Mouse (Mus musculus) ES-E14 (cell line): ENCODE data around the gene Slc6a19. TPM values are rescaled to one million over a fixed set of nuclear protein-coding genes. Genes with fewer than 3 reads are reported as not detected.

ENCODE experiments used
- DNase-seq: peaks from one replicate; pipeline ENCODE4 v3.0.0-alpha.2; 2013; ENCODE audit warnings: low read depth, low spot score
- H3K27ac ChIP-seq: 2 replicates; pipeline ENCODE4 v1.5.1; 2012; ENCODE audit warnings: low read depth, mild to moderate bottlenecking, low read length, moderate library complexity, mixed read lengths; ENCODE audit not compliant: poor library complexity, insufficient read depth, severe bottlenecking
- H3K36me3 ChIP-seq: 2 replicates; pipeline ENCODE4 v1.6.1; 2012; ENCODE audit warnings: mild to moderate bottlenecking, low read length, moderate library complexity, mixed read lengths; ENCODE audit not compliant: control insufficient read depth, poor library complexity, insufficient read depth, severe bottlenecking
- H3K4me1 ChIP-seq, 2 experiments: fragments of 150-350 bp in 1 of 2; sonication (generic) in 1 of 2; 2 replicates each; pipeline ENCODE4 v1.6.1; 2012; ENCODE audit warnings: low read length in 2 of 2, mild to moderate bottlenecking in 1 of 2, mixed read lengths in 1 of 2; ENCODE audit not compliant: control insufficient read depth in 2 of 2, insufficient read depth in 2 of 2, poor library complexity in 1 of 2
- H3K4me3 ChIP-seq, 2 experiments: fragments of 150-350 bp in 1 of 2; sonication (generic) in 1 of 2; 2 replicates each; pipeline ENCODE4 v1.5.1; 2012; ENCODE audit warnings: low read length in 2 of 2, low read depth in 1 of 2, mild to moderate bottlenecking in 1 of 2, mixed read lengths in 1 of 2; ENCODE audit not compliant: insufficient read depth in 1 of 2, poor library complexity in 1 of 2, severe bottlenecking in 1 of 2
- H3K9ac ChIP-seq: 2 replicates; pipeline ENCODE4 v1.6.1; 2012; ENCODE audit warnings: low read depth, mild to moderate bottlenecking, low read length, mixed read lengths; ENCODE audit not compliant: poor library complexity, insufficient read depth, severe bottlenecking
- H3K9me3 ChIP-seq: fragments of 150-350 bp; sonication (generic); 2 replicates; pipeline ENCODE4 v1.6.1; 2012; ENCODE audit warnings: low read depth, mild to moderate bottlenecking, low read length; ENCODE audit not compliant: control insufficient read depth, insufficient read depth
- CHD2 ChIP-seq: IDR thresholded peaks from 2 replicates; pipeline ENCODE4 v1.6.1; 2014; ENCODE audit warnings: mild to moderate bottlenecking, low read depth, low read length, inconsistent platforms
- HCFC1 ChIP-seq: IDR thresholded peaks from 2 replicates; pipeline ENCODE4 v1.6.1; 2012; ENCODE audit warnings: low read length, inconsistent platforms, borderline replicate concordance; ENCODE audit not compliant: insufficient read depth
- MAFK ChIP-seq: IDR thresholded peaks from 2 replicates; pipeline ENCODE4 v1.6.1; 2014; ENCODE audit warnings: mild to moderate bottlenecking, low read depth, low read length, inconsistent platforms; ENCODE audit not compliant: insufficient read depth
- ZC3H11A ChIP-seq: IDR thresholded peaks from 2 replicates; pipeline ENCODE4 v1.6.1; 2012; ENCODE audit warnings: low read depth, mild to moderate bottlenecking, inconsistent platforms, low read length, borderline replicate concordance
- ZNF384 ChIP-seq: IDR thresholded peaks from 2 replicates; pipeline ENCODE4 v1.6.1; 2012; ENCODE audit warnings: low read depth, low read length, inconsistent platforms
- in situ Hi-C, 2 experiments: fragments of 600-800 bp; cut with MboI; formaldehyde crosslinking; loops; one replicate each; pipeline ENCODE4 v1.15.1; 2025; ENCODE audit warnings: low sequenced_read_pairs in 2 of 2, inconsistent platforms in 1 of 2; ENCODE audit not compliant: unreplicated experiment in 2 of 2
- total RNA-seq: library from RNA; depleted of rRNA; stranded (reverse); fragments of 300-350 nt; gene quantifications from 2 replicates; pipeline ENCODE4 v1.2.3, GENCODE M21; 2012

Gene Slc6a19
- total RNA-seq, 1 experiment = 0.09 TPM

DNA sequence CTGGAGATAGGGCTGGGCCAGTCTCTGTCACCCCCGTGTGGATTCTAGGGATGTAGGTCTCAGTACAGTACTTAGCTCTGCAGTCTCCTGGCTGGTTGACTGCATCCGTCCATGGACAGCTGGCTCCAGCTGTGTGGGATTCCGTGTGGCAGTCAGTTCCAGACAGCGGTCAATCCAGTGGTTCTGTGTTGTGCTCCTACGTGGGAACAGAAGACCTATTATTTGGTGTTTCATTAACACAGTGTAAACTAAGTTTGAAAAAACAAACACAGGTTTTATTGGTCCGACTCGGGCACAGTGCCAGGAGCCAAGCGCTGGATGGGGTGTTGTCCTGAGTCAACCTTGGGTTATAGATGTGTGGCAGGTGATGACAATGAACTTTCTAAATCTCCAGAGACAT is 30.6 kb upstream of the Slc6a19 start:
- Histone ChIP-seq H3K9ac (no peak overlapping the region), H3K4me1 (peaks cover 4 to 13% of the 10 kb centered on the region in 2 experiments; a peak in 2 of 4 replicates), H3K9me3 (no peaks in the 10 kb centered on the region), H3K27ac (no peak overlapping the region), H3K36me3 (no peaks in the 10 kb centered on the region), H3K4me3 (no peak overlapping the region)
- TF ChIP-seq ZC3H11A (no peak), HCFC1 (no peak), ZNF384 (no peak), CHD2 (no peak), MAFK (no peak)
- in situ Hi-C loops = no loop called here
- no peak for DNase-seq

DNA sequence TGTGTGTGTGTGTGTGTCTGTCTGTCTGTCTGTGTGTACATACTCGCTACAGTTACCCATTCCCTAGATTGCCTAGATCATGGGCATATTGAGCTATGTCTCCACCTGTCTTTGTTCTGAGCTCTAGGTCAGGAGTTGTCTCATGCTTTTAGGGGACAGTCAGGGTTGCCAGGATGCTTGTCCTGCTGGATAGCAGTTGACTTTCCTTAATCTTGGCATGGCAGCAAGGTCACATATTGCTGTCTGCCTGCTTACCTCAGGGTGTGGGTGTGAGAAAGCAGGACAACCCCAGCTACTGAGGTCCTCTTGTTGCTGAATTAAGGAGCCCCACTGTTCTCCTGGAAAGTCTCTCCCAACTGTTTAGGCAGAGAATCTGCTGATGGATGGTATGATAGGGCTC is 29.7 kb upstream of the Slc6a19 start:
- H3K36me3 ChIP-seq = no peaks in the 10 kb centered on the region
- TF ChIP-seq MAFK (no peak), ZNF384 (no peak), CHD2 (no peak), ZC3H11A (no peak), HCFC1 (no peak)
- no peak for DNase-seq
- H3K4me3 ChIP-seq = no peak overlapping the region
- H3K9me3 ChIP-seq = no peaks in the 10 kb centered on the region
- peaks cover 4 to 13% of the 10 kb centered on the region in 2 experiments; a peak in 2 of 4 replicates for H3K4me1 ChIP-seq
- H3K9ac ChIP-seq = no peak overlapping the region
- H3K27ac ChIP-seq = no peak overlapping the region
- in situ Hi-C loops = no loop called here

- Histone ChIP-seq H3K27ac (no peak within 1 kb of the TSS), H3K9me3 (no peaks in the 10 kb centered on the region), H3K36me3 (no peaks in the 10 kb centered on the region), H3K9ac (peak within 1 kb of the TSS; percentile 54), H3K4me1 (peaks cover 4 to 13% of the 10 kb centered on the region in 2 experiments; a peak in 2 of 4 replicates), H3K4me3 (peak within 1 kb of the TSS; percentile 71 to 75)
- TF ChIP-seq CHD2 = no peak
- no peak for TF ChIP-seq ZC3H11A
- no peak for TF ChIP-seq ZNF384
- TF ChIP-seq HCFC1 = no peak
- peak; percentile 35 for DNase-seq
- in situ Hi-C loops = no loop called here
Observed at GRCm38 (mm10) chr13:73732742-73733700, 28.4 kb upstream of the Slc6a19 start, which contains the start of gene Slc12a7. Slc12a7 (plus strand) TSS chr13:73733094.

DNA sequence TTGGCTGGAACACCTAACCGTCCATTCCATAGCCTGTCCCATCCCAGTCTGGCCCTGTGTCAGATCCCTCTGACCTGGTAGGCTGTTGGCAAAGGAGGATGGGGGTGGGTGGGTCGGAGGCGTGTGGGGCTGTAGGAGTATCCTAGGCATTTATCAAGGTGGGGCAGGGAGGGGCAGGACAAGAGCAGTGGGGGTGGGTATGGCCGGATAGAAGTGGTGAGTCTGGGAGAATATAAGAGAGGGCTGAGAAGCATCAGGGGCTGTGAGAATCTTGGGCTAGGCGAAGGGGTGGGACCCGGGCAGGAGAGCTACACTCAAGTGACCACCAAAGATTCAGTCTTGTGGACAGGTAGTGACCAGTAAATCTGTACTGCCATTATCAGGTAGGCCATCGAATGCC is 27.6 kb upstream of the Slc6a19 start:
- Histone ChIP-seq H3K27ac (no peak overlapping the region), H3K9me3 (no peaks in the 10 kb centered on the region), H3K36me3 (no peaks in the 10 kb centered on the region), H3K9ac (0 out of 2 replicates have a peak overlapping the region, but pooled peaks have one; percentile 2), H3K4me3 (peak overlapping the region; percentile 71 to 75), H3K4me1 (peaks cover 4 to 17% of the 10 kb centered on the region in 2 experiments; a peak in 2 of 4 replicates)
- TF ChIP-seq ZNF384 (no peak), MAFK (no peak), CHD2 (no peak), HCFC1 (no peak), ZC3H11A (no peak)
- in situ Hi-C loops = no loop called here
- no peak for DNase-seq
